In the genomic region with DNA sequence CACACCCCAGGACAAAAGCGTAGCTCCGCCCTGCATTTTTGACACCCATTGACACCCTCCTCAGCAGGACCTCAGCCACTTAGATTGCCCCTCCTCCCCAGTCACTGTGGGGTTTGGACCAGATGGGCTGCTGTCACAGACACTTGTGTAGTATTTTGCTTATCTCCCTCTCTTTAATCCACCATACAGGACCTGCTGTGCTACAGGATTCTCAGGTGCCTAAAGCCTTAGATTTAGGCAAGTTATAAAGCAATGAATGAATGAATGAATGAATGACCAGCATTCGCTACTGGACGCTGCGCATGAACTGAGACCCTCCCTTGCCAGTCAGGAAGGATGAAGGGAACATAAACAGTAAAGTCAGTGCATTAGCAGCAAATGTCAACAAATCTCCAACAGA, we compare ENCODE assay signal across 14 mouse cellular contexts. TPM values are rescaled to one million over a fixed set of nuclear protein-coding genes. Genes with fewer than 3 reads are reported as not detected.
A peak's percentile ranks its signal among the peaks of the same experiment; 100 is the strongest.
DNase-seq lines count a peak whose midpoint lies in the region; ATAC-seq and TF ChIP-seq lines count a peak whose summit lies in the region.
"Had no signal": no experiment of that assay in that cellular context is flagged by ENCODE, and none has a peak within 500 bp of the region (broad histone marks: within the 10 kb centered on the region; RNA-seq: fewer than 3 reads in every experiment).

No protein-coding gene starts in this region.

- no peaks in the 10 kb centered on the region for H3K36me3 ChIP-seq in heart, embryonic 16.5 days (ENCODE audit: control insufficient read depth, insufficient read depth)
- H3K36me3 ChIP-seq in midbrain, postnatal 0 days (ENCODE audit: insufficient read depth, low read length), result no peaks in the 10 kb centered on the region
- no peaks in the 10 kb centered on the region for H3K36me3 ChIP-seq in midbrain, embryonic 14.5 days (ENCODE audit: control insufficient read depth, insufficient read depth, low read length)
- H3K36me3 ChIP-seq in intestine, embryonic 16.5 days (ENCODE audit: control insufficient read depth, insufficient read depth, low read length), result no peaks in the 10 kb centered on the region
- no peaks in the 10 kb centered on the region for H3K36me3 ChIP-seq in stomach, embryonic 16.5 days (ENCODE audit: control insufficient read depth, insufficient read depth, low read length)

- no peak for TF ChIP-seq CTCF in midbrain, postnatal 0 days (IDR thresholded peaks at IDR 0.05)

- no peaks in the 10 kb centered on the region for H3K9me3 ChIP-seq in heart, embryonic 16.5 days (replicated peaks; ENCODE audit: control insufficient read depth, low read length)
- H3K9me3 ChIP-seq in midbrain, postnatal 0 days (ENCODE audit: low read length), result no peaks in the 10 kb centered on the region
- no peaks in the 10 kb centered on the region for H3K9me3 ChIP-seq in midbrain, embryonic 14.5 days (ENCODE audit: control insufficient read depth, low read length)
- no peaks in the 10 kb centered on the region for H3K9me3 ChIP-seq in intestine, embryonic 16.5 days (ENCODE audit: control insufficient read depth, low read length)
- H3K9me3 ChIP-seq in stomach, embryonic 16.5 days (replicated peaks; ENCODE audit: control insufficient read depth, low read length), result no peaks in the 10 kb centered on the region

- H3K27ac ChIP-seq in heart, embryonic 16.5 days (ENCODE audit: low read length), result no peak overlapping the region
- no peak overlapping the region for H3K27ac ChIP-seq in midbrain, postnatal 0 days (ENCODE audit: low read depth, low read length)
- no peak overlapping the region for H3K27ac ChIP-seq in midbrain, embryonic 14.5 days (replicated peaks; ENCODE audit: low read depth, low read length)
- no peak overlapping the region for H3K27ac ChIP-seq in intestine, embryonic 16.5 days (ENCODE audit: low read length)
- no peak overlapping the region for H3K27ac ChIP-seq in stomach, embryonic 16.5 days (ENCODE audit: low read length)

- H3K4me3 ChIP-seq in heart, embryonic 16.5 days (ENCODE audit: low read length), result peak overlapping the region; percentile 54; the same call in 1 of the 2 replicates
- H3K4me3 ChIP-seq in midbrain, postnatal 0 days (ENCODE audit: low read depth, low read length), result peak overlapping the region; percentile 37; the same call in 1 of the 2 replicates
- H3K4me3 ChIP-seq in midbrain, embryonic 14.5 days (replicated peaks; ENCODE audit: low read depth, low read length), result no peak overlapping the region
- H3K4me3 ChIP-seq in intestine, embryonic 16.5 days (ENCODE audit: low read length), result peak overlapping the region; percentile 48
- peak overlapping the region; percentile 47; the same call in 1 of the 2 replicates for H3K4me3 ChIP-seq in stomach, embryonic 16.5 days (replicated peaks; ENCODE audit: low read length)

- WGBS in heart, embryonic 16.5 days, result 6% methylated on average over 5 of the region's 5 CpGs
- whole genome bisulfite sequencing in midbrain, postnatal 0 days, result 6% methylated on average over 5 of the region's 5 CpGs
- 5% methylated on average over 5 of the region's 5 CpGs for WGBS in midbrain, embryonic 14.5 days
- 7% methylated on average over 5 of the region's 5 CpGs for WGBS in intestine, embryonic 16.5 days
- WGBS in stomach, embryonic 16.5 days, result 7% methylated on average over 5 of the region's 5 CpGs

- H3K4me2 ChIP-seq in heart, embryonic 16.5 days (ENCODE audit: low read depth, low read length), result peak overlapping the region; percentile 77; the same call in 1 of the 2 replicates
- no peak overlapping the region; the same call in 1 of the 2 replicates for H3K4me2 ChIP-seq in midbrain, postnatal 0 days (ENCODE audit: low read depth, low read length, poor library complexity, severe bottlenecking)
- no peak overlapping the region for H3K4me2 ChIP-seq in midbrain, embryonic 14.5 days (ENCODE audit: low read length)
- H3K4me2 ChIP-seq in intestine, embryonic 16.5 days (ENCODE audit: low read depth, low read length), result peak overlapping the region; percentile 74; the same call in 1 of the 2 replicates
- H3K4me2 ChIP-seq in stomach, embryonic 16.5 days (ENCODE audit: low read depth, low read length), result peak overlapping the region; percentile 71; the same call in 1 of the 2 replicates

- peaks cover 39% of the 10 kb centered on the region for H3K4me1 ChIP-seq in heart, embryonic 16.5 days (ENCODE audit: control insufficient read depth, insufficient read depth, low read length)
- H3K4me1 ChIP-seq in midbrain, postnatal 0 days (ENCODE audit: insufficient read depth, low read length), result peaks cover 15% of the 10 kb centered on the region
- H3K4me1 ChIP-seq in midbrain, embryonic 14.5 days (ENCODE audit: control insufficient read depth, insufficient read depth, low read length), result peaks cover 20% of the 10 kb centered on the region; the same call in 1 of the 2 replicates
- H3K4me1 ChIP-seq in intestine, embryonic 16.5 days (ENCODE audit: control insufficient read depth, insufficient read depth, low read length), result peaks cover 44% of the 10 kb centered on the region
- H3K4me1 ChIP-seq in stomach, embryonic 16.5 days (ENCODE audit: control insufficient read depth, insufficient read depth, low read length), result peaks cover 38% of the 10 kb centered on the region

- DNase-seq in heart, postnatal 14 days, result no peak
- no peak for DNase-seq in midbrain, postnatal 0 days (ENCODE audit: low spot score)
- no peak for DNase-seq in midbrain, embryonic 14.5 days
- DNase-seq in layer of hippocampus, postnatal 25 days (ENCODE audit: extremely low spot score in 1 of 2, low spot score in 1 of 2), result no peak
- DNase-seq: cerebellum, adult 8-10 months had no signal

- no peak for ATAC-seq in heart, embryonic 16.5 days (replicated peaks; ENCODE audit: extremely low read depth, insufficient read depth, low FRiP score)
- ATAC-seq in midbrain, postnatal 0 days (ENCODE audit: low FRiP score), result no peak
- no peak for ATAC-seq in midbrain, embryonic 14.5 days (ENCODE audit: low FRiP score, low TSS enrichment)
- no peak for ATAC-seq in intestine, embryonic 16.5 days
- no peak for ATAC-seq in stomach, embryonic 16.5 days (ENCODE audit: insufficient read depth, low FRiP score)
- ATAC-seq in megakaryocyte-erythroid progenitor cell, adult 5-6 weeks (replicated peaks; ENCODE audit: low FRiP score, low TSS enrichment, poor library complexity, severe bottlenecking), result no peak
- ATAC-seq: lung, postnatal 0 days had no signal

- H3K9ac ChIP-seq in heart, embryonic 16.5 days (ENCODE audit: low read length), result no peak overlapping the region
- no peak overlapping the region for H3K9ac ChIP-seq in midbrain, postnatal 0 days (replicated peaks; ENCODE audit: low read length, poor library complexity, severe bottlenecking)
- H3K9ac ChIP-seq in midbrain, embryonic 14.5 days (replicated peaks; ENCODE audit: low read length), result no peak overlapping the region
- H3K9ac ChIP-seq in intestine, embryonic 16.5 days (ENCODE audit: low read depth, low read length), result no peak overlapping the region
- H3K9ac ChIP-seq in stomach, embryonic 16.5 days (ENCODE audit: low read length), result no peak overlapping the region

- peaks cover 75% of the 10 kb centered on the region for H3K27me3 ChIP-seq in heart, embryonic 16.5 days (ENCODE audit: control insufficient read depth, insufficient read depth, low read length)
- peaks cover 69% of the 10 kb centered on the region for H3K27me3 ChIP-seq in midbrain, postnatal 0 days (ENCODE audit: insufficient read depth, low read length)
- peaks cover 90% of the 10 kb centered on the region for H3K27me3 ChIP-seq in midbrain, embryonic 14.5 days (ENCODE audit: control insufficient read depth, insufficient read depth, low read length)
- peaks cover 72% of the 10 kb centered on the region for H3K27me3 ChIP-seq in intestine, embryonic 16.5 days (replicated peaks; ENCODE audit: control insufficient read depth, insufficient read depth, low read length)
- peaks cover 86% of the 10 kb centered on the region for H3K27me3 ChIP-seq in stomach, embryonic 16.5 days (ENCODE audit: control insufficient read depth, insufficient read depth, low read length)

- intact Hi-C loops in heart, postnatal 14 days (cut with DNase I), result loop anchor here (10.0 kb wide), 1 partner anchor 1266 kb away; the partner anchor contains the start of gene Barhl2

RNA-seq across cellular contexts. Expression of gene Gfi1, which starts 5.3 kb away (rescaled TPM):
- polyA plus RNA-seq in heart, embryonic 16.5 days (2015; fragmentation: Nextera tagmentation; extraction: Ambion mirVana), result 0.94 and 3.0 TPM in 2 replicates
- 1 to 10 TPM in 1 of 2 experiments, under 1 TPM in 1; 0.29 to 1.5 TPM for total RNA-seq in heart, postnatal 14 days (2021)
- 0.05 TPM in 1 of 2 replicates, not detected in the other for total RNA-seq in midbrain, postnatal 0 days (2014; rRNA removed)
- not detected in 2 replicates for polyA plus RNA-seq in midbrain, postnatal 0 days (2015; fragmentation: Nextera tagmentation; extraction: Ambion mirVana)
- not detected in 2 replicates for polyA plus RNA-seq in midbrain, embryonic 14.5 days (2014; fragmentation: Nextera tagmentation; extraction: Ambion mirVana)
- polyA plus RNA-seq in intestine, embryonic 16.5 days (2015; fragmentation: Nextera tagmentation; extraction: Ambion mirVana), result 0.92 and 1.1 TPM in 2 replicates
- 0.66 and 1.1 TPM in 2 replicates for polyA plus RNA-seq in stomach, embryonic 16.5 days (2015; fragmentation: Nextera tagmentation; extraction: Ambion mirVana)
- not detected for total RNA-seq in layer of hippocampus, postnatal 25 days (2021)
- 0.67 and 0.81 TPM in 2 replicates for total RNA-seq in megakaryocyte-erythroid progenitor cell, adult 5-6 weeks (2014; fragmentation: Nextera tagmentation)
- 0.30 TPM in 1 of 2 replicates, not detected in the other for total RNA-seq in megakaryocyte-erythroid progenitor cell, adult 5-6 weeks (2017)
- total RNA-seq: gastrocnemius, adult 8-10 months; left cerebral cortex, postnatal 10 days had no signal
- polyA plus RNA-seq: forebrain, embryonic 14.5 days; hindbrain, embryonic 16.5 days had no signal

Comparison
In these comparisons a context has a peak if more than half of its experiments do, and no peak if none do; other contexts are left out.
1. H3K4me2 ChIP-seq: peak in heart, embryonic 16.5 days (single experiment), intestine, embryonic 16.5 days (single experiment) and stomach, embryonic 16.5 days (single experiment); none in midbrain, postnatal 0 days (single experiment) and midbrain, embryonic 14.5 days (single experiment).